Mouse (Mus musculus): ENCODE results near the gene Tubg2.
"Not testable (repeated sequence)": the region's sequence is repeated elsewhere in the genome, so short reads cannot be mapped to it uniquely, and the experiment has no call there.

The Tubg2 gene

GRCm38 (mm10) chr11:101138536-101139181, 17.0 kb upstream of the Tubg2 start:
- peak in 1 of 2 experiments; percentile 62 for DNase-seq (ENCODE audit: low spot score in 2 of 2)

- no peak for DNase-seq (ENCODE audit: low spot score in 2 of 2)
These were observed 15.4 kb upstream of the Tubg2 start for GRCm38 (mm10) chr11:101140164-101140819.

- DNase-seq (ENCODE audit: low spot score in 2 of 2), result no peak
These were observed 14.6 kb upstream of the Tubg2 start for GRCm38 (mm10) chr11:101141088-101141487.

GRCm38 (mm10) chr11:101142215-101142967, 13.3 kb upstream of the Tubg2 start:
- no peak for DNase-seq (ENCODE audit: low spot score in 2 of 2)

GRCm38 (mm10) chr11:101143338-101144225, 12.1 kb upstream of the Tubg2 start:
- DNase-seq (ENCODE audit: low spot score in 2 of 2), result peak in 1 of 2 experiments; percentile 23

- DNase-seq (ENCODE audit: low spot score in 2 of 2), result no peak
These were observed 9.3 kb upstream of the Tubg2 start for GRCm38 (mm10) chr11:101146377-101146776.

GRCm38 (mm10) chr11:101148751-101149150, 7.0 kb upstream of the Tubg2 start:
- DNase-seq (ENCODE audit: low spot score in 2 of 2), result no peak

GRCm38 (mm10) chr11:101149178-101150105, 6.3 kb upstream of the Tubg2 start:
- DNase-seq (ENCODE audit: low spot score in 2 of 2), result peak in 1 of 2 experiments; percentile 11

- no peak for DNase-seq (ENCODE audit: low spot score in 2 of 2)
These were observed 4.6 kb upstream of the Tubg2 start for GRCm38 (mm10) chr11:101151063-101151462.

- no peak for DNase-seq (ENCODE audit: low spot score in 2 of 2)
These were observed 2.9 kb upstream of the Tubg2 start for GRCm38 (mm10) chr11:101152825-101153224.

GRCm38 (mm10) chr11:101154648-101155047, 1.1 kb upstream of the Tubg2 start:
- no peak for DNase-seq (ENCODE audit: low spot score in 2 of 2)

GRCm38 (mm10) chr11:101155151-101155550, 556 bp upstream of the Tubg2 start:
- DNase-seq (ENCODE audit: low spot score in 2 of 2), result no peak

GRCm38 (mm10) chr11:101160151-101160550, 4.4 kb downstream of the Tubg2 start:
- not testable (repeated sequence) for DNase-seq (ENCODE audit: low spot score in 2 of 2)

- not testable (repeated sequence) for DNase-seq (ENCODE audit: low spot score in 2 of 2)
These were observed 5.3 kb downstream of the Tubg2 start for GRCm38 (mm10) chr11:101160981-101161505.

- DNase-seq (ENCODE audit: low spot score in 2 of 2), result no peak
These were observed 5.8 kb downstream of the Tubg2 start for GRCm38 (mm10) chr11:101161551-101161950.

GRCm38 (mm10) chr11:101162301-101162700, 6.6 kb downstream of the Tubg2 start:
- DNase-seq (ENCODE audit: low spot score in 2 of 2), result no peak

- peak in 1 of 2 experiments; percentile 77 for DNase-seq (ENCODE audit: low spot score in 2 of 2)
These were observed 7.1 kb downstream of the Tubg2 start for GRCm38 (mm10) chr11:101162772-101163171.

GRCm38 (mm10) chr11:101163476-101164350, 8.0 kb downstream of the Tubg2 start:
- no peak for DNase-seq (ENCODE audit: low spot score in 2 of 2)

- no peak for DNase-seq (ENCODE audit: low spot score in 2 of 2)
These were observed 8.6 kb downstream of the Tubg2 start for GRCm38 (mm10) chr11:101164351-101164665.
